ENCODE assay signal across 30 mouse cellular contexts in the genomic region with DNA sequence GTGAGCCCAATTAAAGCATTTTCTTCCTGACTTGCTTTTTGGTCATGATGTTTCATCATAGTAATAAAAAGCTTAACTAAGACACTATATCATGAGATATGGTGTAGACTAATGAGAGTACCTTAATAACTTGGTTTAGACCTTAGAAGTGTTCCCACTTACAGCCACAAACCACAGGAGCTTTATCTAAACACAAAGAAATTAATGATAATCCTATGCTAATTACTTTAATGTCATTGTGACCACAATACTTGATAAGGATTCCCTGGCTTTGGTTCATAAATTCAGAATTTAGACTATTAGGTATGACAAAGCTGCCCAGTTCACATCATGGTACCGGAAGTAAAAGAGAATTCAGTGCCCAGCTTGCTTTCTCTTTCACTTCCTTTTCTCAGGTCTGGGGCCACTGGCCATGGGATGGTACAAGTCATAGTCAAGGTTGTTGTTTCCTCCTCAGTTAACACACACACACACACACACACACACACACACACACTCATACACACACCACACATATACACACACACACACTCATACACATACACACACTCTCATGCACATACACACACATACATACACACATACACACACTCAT. TPM values are rescaled to one million over a fixed set of nuclear protein-coding genes. Genes with fewer than 3 reads are reported as not detected.
A peak's percentile ranks its signal among the peaks of the same experiment; 100 is the strongest.
DNase-seq lines count a peak whose midpoint lies in the region; ATAC-seq and TF ChIP-seq lines count a peak whose summit lies in the region.
"Had no signal": no experiment of that assay in that cellular context is flagged by ENCODE, and none has a peak within 500 bp of the region (broad histone marks: within the 10 kb centered on the region; RNA-seq: fewer than 3 reads in every experiment).

No protein-coding gene starts in this region.

- 0 out of 2 replicates have a peak, but pooled peaks have one; percentile 21 for TF ChIP-seq POLR2A in CH12.LX (IDR thresholded peaks at IDR 0.05; ENCODE audit: low read depth, low read length)

- dilution Hi-C loops in CH12.LX (cut with MboI; ENCODE audit: extremely low pct_ligation_motif_present, extremely low pct_unique_long_range_greater_than_20kb, low sequenced_read_pairs), result no loop called here

- intact Hi-C loops in gastrocnemius, postnatal 36 days (cut with DNase I), result no loop called here

- in situ Hi-C loops in CH12.LX (cut with MboI; ENCODE audit: low pct_ligation_motif_present, low pct_unique_long_range_greater_than_20kb, low sequenced_read_pairs), result no loop called here

- H3K9ac ChIP-seq in CH12.LX (ENCODE audit: insufficient read depth, low read depth), result no peak overlapping the region
- H3K9ac ChIP-seq: forebrain, embryonic 15.5 days; hindbrain, embryonic 15.5 days; intestine, embryonic 15.5 days; neural tube, embryonic 12.5 days had no signal

- no peaks in the 10 kb centered on the region for H3K9me3 ChIP-seq in CH12.LX (replicated peaks; ENCODE audit: low read length)
- H3K9me3 ChIP-seq: forebrain, embryonic 15.5 days; hindbrain, embryonic 15.5 days; intestine, embryonic 15.5 days; limb, embryonic 10.5 days; neural tube, embryonic 12.5 days had no signal

- no peaks in the 10 kb centered on the region; the same call in 1 of the 2 replicates for H3K79me2 ChIP-seq in CH12.LX (replicated peaks; ENCODE audit: control insufficient read depth, extremely low read depth, insufficient read depth, poor library complexity, severe bottlenecking)
- no peaks in the 10 kb centered on the region for H3K79me2 ChIP-seq in macrophage (ENCODE audit: inconsistent target)

- H3K36me3 ChIP-seq in CH12.LX (replicated peaks in 1 of 2; ENCODE audit: control insufficient read depth in 1 of 2, insufficient read depth in 1 of 2, low read length in 1 of 2), result no peaks in the 10 kb centered on the region
- H3K36me3 ChIP-seq in macrophage (ENCODE audit: inconsistent target), result no peaks in the 10 kb centered on the region
- H3K36me3 ChIP-seq: forebrain, embryonic 15.5 days; hindbrain, embryonic 15.5 days; intestine, embryonic 15.5 days; limb, embryonic 10.5 days; neural tube, embryonic 12.5 days had no signal

- 20% methylated on average over 1 of the region's 1 CpGs for WGBS in macrophage (ENCODE audit: missing documents)

- TF ChIP-seq CTCF in CH12.LX (conservative IDR thresholded peaks at IDR 0.05 in 1 of 2, IDR thresholded peaks at IDR 0.05 in 1 of 2; ENCODE audit: low read depth in 2 of 2, low read length in 2 of 2), result no peak

- H3K4me3 ChIP-seq in CH12.LX (replicated peaks in 1 of 3; ENCODE audit: low read depth in 2 of 3, low read length in 2 of 3, poor library complexity in 1 of 3) (peak overlapping the region in 1 of 3 experiments; percentile 52), macrophage (ENCODE audit: inconsistent target) (no peak overlapping the region)
- H3K4me3 ChIP-seq: forebrain, embryonic 15.5 days; hindbrain, embryonic 15.5 days; intestine, embryonic 15.5 days; limb, embryonic 10.5 days; neural tube, embryonic 12.5 days had no signal

- H3K4me1 ChIP-seq in CH12.LX (ENCODE audit: control insufficient read depth in 1 of 2, insufficient read depth in 2 of 2), result peaks cover 15 to 85% of the 10 kb centered on the region in 2 experiments
- H3K4me1 ChIP-seq: forebrain, embryonic 15.5 days; hindbrain, embryonic 15.5 days; intestine, embryonic 15.5 days; neural tube, embryonic 12.5 days had no signal

- H3K27ac ChIP-seq in CH12.LX (ENCODE audit: insufficient read depth, low read depth), result no peak overlapping the region
- peak overlapping the region; percentile 86 for H3K27ac ChIP-seq in macrophage
- H3K27ac ChIP-seq: forebrain, embryonic 15.5 days; hindbrain, embryonic 15.5 days; intestine, embryonic 15.5 days; limb, embryonic 10.5 days; neural tube, embryonic 12.5 days had no signal

- TF ChIP-seq EP300 in CH12.LX (IDR thresholded peaks at IDR 0.05; ENCODE audit: low read length), result peak; percentile 98

- peak overlapping the region; percentile 41; the same call in 1 of the 2 replicates for H3K4me2 ChIP-seq in CH12.LX (ENCODE audit: insufficient read depth, low read depth, poor library complexity, severe bottlenecking)
- H3K4me2 ChIP-seq: forebrain, embryonic 15.5 days; hindbrain, embryonic 15.5 days; intestine, embryonic 15.5 days; midbrain, embryonic 11.5 days; neural tube, embryonic 12.5 days had no signal

- no peaks in the 10 kb centered on the region for H3K27me3 ChIP-seq in CH12.LX (replicated peaks)
- H3K27me3 ChIP-seq: forebrain, embryonic 15.5 days; hindbrain, embryonic 15.5 days; intestine, embryonic 15.5 days; neural tube, embryonic 12.5 days had no signal

- no peak for TF ChIP-seq RAD21 in CH12.LX (IDR thresholded peaks at IDR 0.05; ENCODE audit: low read depth, low read length)

- peak; percentile 14 for DNase-seq in lung, postnatal 36 days
- DNase-seq in lung, postnatal 10 days, result no peak
- peak; percentile 83 for DNase-seq in CH12.LX (ENCODE audit: extremely low read depth)
- no peak for DNase-seq in gastrocnemius, postnatal 36 days
- no peak for DNase-seq in cerebellum, postnatal 14 days
- DNase-seq: adrenal gland, postnatal 14 days; cerebellum, adult 2 months; cerebellum, postnatal 36 days; heart, postnatal 36 days; kidney, adult 8-10 months; kidney, postnatal 10 days; liver; lung, adult 2 months; retina, postnatal 1 day had no signal

- peak; percentile 94 for ATAC-seq in neutrophil, adult 5-6 weeks (ENCODE audit: extremely low read depth, insufficient number of reproducible peaks, low FRiP score, poor library complexity, severe bottlenecking)
- ATAC-seq: forebrain, embryonic 15.5 days; intestine, embryonic 15.5 days had no signal

TF ChIP-seq in CH12.LX, 34 proteins besides CTCF, POLR2A, EP300 and RAD21:
- TF ChIP-seq ETS1 (conservative IDR thresholded peaks at IDR 0.05; ENCODE audit: low read depth, low read length), result peak; percentile 89
- TF ChIP-seq POLR2AphosphoS2 (IDR thresholded peaks at IDR 0.05; ENCODE audit: low read depth, low read length), result no peak
- TF ChIP-seq CHD2 (IDR thresholded peaks at IDR 0.05; ENCODE audit: low read length), result peak; percentile 79
- no peak for TF ChIP-seq UBTF (IDR thresholded peaks at IDR 0.05; ENCODE audit: low read depth, low read length)
- peak; percentile 46; the same call in 1 of the 2 replicates for TF ChIP-seq JUN (IDR thresholded peaks at IDR 0.05; ENCODE audit: insufficient read depth, low read depth, low read length)
- TF ChIP-seq HCFC1 (IDR thresholded peaks at IDR 0.05; ENCODE audit: low read depth, low read length), result peak; percentile 66
- TF ChIP-seq MEF2A (IDR thresholded peaks at IDR 0.05; ENCODE audit: borderline replicate concordance, low read depth, low read length), result peak; percentile 79
- TF ChIP-seq SIN3A (IDR thresholded peaks at IDR 0.05; ENCODE audit: low read length), result 0 out of 2 replicates have a peak, but pooled peaks have one; percentile 24
- TF ChIP-seq NELFE (IDR thresholded peaks at IDR 0.05; ENCODE audit: low read depth, low read length), result no peak
- TF ChIP-seq ELF1 (IDR thresholded peaks at IDR 0.05; ENCODE audit: low read depth, low read length), result peak; percentile 80
- no peak for TF ChIP-seq MAFK (IDR thresholded peaks at IDR 0.05; ENCODE audit: insufficient replicate concordance, low read length)
- no peak for TF ChIP-seq KAT2A (IDR thresholded peaks at IDR 0.05; ENCODE audit: insufficient replicate concordance, low read length)
- peak; percentile 99 for TF ChIP-seq IRF4 (IDR thresholded peaks at IDR 0.05; ENCODE audit: low read depth, low read length)
- peak; percentile 54; the same call in 1 of the 2 replicates for TF ChIP-seq JUND (conservative IDR thresholded peaks at IDR 0.05; ENCODE audit: low read depth, low read length)
- peak; percentile 76 for TF ChIP-seq BHLHE40 (IDR thresholded peaks at IDR 0.05; ENCODE audit: low read depth, low read length)
- TF ChIP-seq RCOR1 (conservative IDR thresholded peaks at IDR 0.05; ENCODE audit: low read depth, low read length), result peak; percentile 77
- TF ChIP-seq TCF12 (IDR thresholded peaks at IDR 0.05; ENCODE audit: low read depth, low read length), result peak; percentile 82; the same call in 1 of the 2 replicates
- 0 out of 2 replicates have a peak, but pooled peaks have one; percentile 46 for TF ChIP-seq TBP (conservative IDR thresholded peaks at IDR 0.05; ENCODE audit: low read depth, low read length)

RNA-seq across cellular contexts. Expression of a gene that starts 10.4 kb away (rescaled TPM):
- 17.9 and 19.9 TPM in 2 replicates for total RNA-seq in CH12.LX (2012; rRNA removed)
- total RNA-seq in CH12.LX (2014; rRNA removed), result 31.1 and 36.7 TPM in 2 replicates
- polyA plus RNA-seq in CH12.LX (2012; ENCODE audit: insufficient read length, low read depth), result 58.7 and 66.4 TPM in 2 replicates
- 100 to 1,000 TPM in 17 of 26 experiments, 10 to 100 TPM in 9; 44.0 to 281 (median 129) TPM for total RNA-seq in macrophage (2018; cell fraction: chromatin; rRNA removed)
- total RNA-seq in macrophage (2018; cell fraction: cytosol; rRNA removed), result 10 to 100 TPM; 18.3 to 75.9 (median 41.5) TPM
- 100 to 1,000 TPM in 10 of 26 experiments, 10 to 100 TPM in 16; 26.2 to 133 (median 84.9) TPM for total RNA-seq in macrophage (2018; cell fraction: nucleus; rRNA removed)
- 27.1 to 39.5 TPM (median 36.6 TPM) in 3 replicates for polyA plus RNA-seq in macrophage (2018)
- total RNA-seq in neutrophil, adult 5-6 weeks (2017), result 31.2 and 36.9 TPM in 2 replicates
- 1 to 10 TPM; 6.2 to 6.8 TPM for total RNA-seq in gastrocnemius, postnatal 36 days (2021)

RNA-seq across cellular contexts. Expression of a gene that starts 11.1 kb away (rescaled TPM):
- total RNA-seq in CH12.LX (2012; rRNA removed) (not detected in 2 replicates), CH12.LX (2014; rRNA removed) (not detected in 2 replicates)
- polyA plus RNA-seq in CH12.LX (2012; ENCODE audit: insufficient read length, low read depth) (0.60 TPM in 1 of 2 replicates, not detected in the other), macrophage (2018) (not detected in 3 replicates)
- 1 to 10 TPM in 1 of 26 experiments, not detected in 25; 1.0 TPM for total RNA-seq in macrophage (2018; cell fraction: chromatin; rRNA removed)
- total RNA-seq in macrophage (2018; cell fraction: cytosol; rRNA removed), result not detected
- total RNA-seq in macrophage (2018; cell fraction: nucleus; rRNA removed), result 1 to 10 TPM in 3 of 26 experiments, under 1 TPM in 1, not detected in 22; 0.92 to 2.5 (median 1.3) TPM
- not detected in 2 replicates for total RNA-seq in neutrophil, adult 5-6 weeks (2017)
- not detected for total RNA-seq in gastrocnemius, postnatal 36 days (2021)
- total RNA-seq: adrenal gland, postnatal 14 days; gastrocnemius, adult 8-10 months; heart, adult 18-20 months; heart, postnatal 36 days; layer of hippocampus, adult 18-20 months; layer of hippocampus, postnatal 14 days; left cerebral cortex, adult 8-10 months had no signal
- polyA plus RNA-seq: cerebellum, adult 2 months; embryonic facial prominence, embryonic 14.5 days; forebrain, embryonic 15.5 days; heart, embryonic 14.5 days; hindbrain, embryonic 15.5 days; intestine, embryonic 15.5 days; limb, embryonic 10.5 days; lung, adult 2 months; midbrain, embryonic 11.5 days; neural tube, embryonic 12.5 days; urinary bladder, adult 2 months had no signal

Comparison
In these comparisons a context has a peak if more than half of its experiments do, and no peak if none do; other contexts are left out.
1. DNase-seq: peak in lung, postnatal 36 days (single experiment) and CH12.LX (single experiment); none in lung, postnatal 10 days (single experiment), gastrocnemius, postnatal 36 days (0 of 2) and cerebellum, postnatal 14 days (0 of 2).